Mouse (Mus musculus): ENCODE results near the gene Per1.

Gene Per1

GRCm38 (mm10) chr11:69116843-69117242 lies 21.8 kb downstream of the Per1 start:
- DNase-seq (ENCODE audit: low spot score), result no peak

DNA sequence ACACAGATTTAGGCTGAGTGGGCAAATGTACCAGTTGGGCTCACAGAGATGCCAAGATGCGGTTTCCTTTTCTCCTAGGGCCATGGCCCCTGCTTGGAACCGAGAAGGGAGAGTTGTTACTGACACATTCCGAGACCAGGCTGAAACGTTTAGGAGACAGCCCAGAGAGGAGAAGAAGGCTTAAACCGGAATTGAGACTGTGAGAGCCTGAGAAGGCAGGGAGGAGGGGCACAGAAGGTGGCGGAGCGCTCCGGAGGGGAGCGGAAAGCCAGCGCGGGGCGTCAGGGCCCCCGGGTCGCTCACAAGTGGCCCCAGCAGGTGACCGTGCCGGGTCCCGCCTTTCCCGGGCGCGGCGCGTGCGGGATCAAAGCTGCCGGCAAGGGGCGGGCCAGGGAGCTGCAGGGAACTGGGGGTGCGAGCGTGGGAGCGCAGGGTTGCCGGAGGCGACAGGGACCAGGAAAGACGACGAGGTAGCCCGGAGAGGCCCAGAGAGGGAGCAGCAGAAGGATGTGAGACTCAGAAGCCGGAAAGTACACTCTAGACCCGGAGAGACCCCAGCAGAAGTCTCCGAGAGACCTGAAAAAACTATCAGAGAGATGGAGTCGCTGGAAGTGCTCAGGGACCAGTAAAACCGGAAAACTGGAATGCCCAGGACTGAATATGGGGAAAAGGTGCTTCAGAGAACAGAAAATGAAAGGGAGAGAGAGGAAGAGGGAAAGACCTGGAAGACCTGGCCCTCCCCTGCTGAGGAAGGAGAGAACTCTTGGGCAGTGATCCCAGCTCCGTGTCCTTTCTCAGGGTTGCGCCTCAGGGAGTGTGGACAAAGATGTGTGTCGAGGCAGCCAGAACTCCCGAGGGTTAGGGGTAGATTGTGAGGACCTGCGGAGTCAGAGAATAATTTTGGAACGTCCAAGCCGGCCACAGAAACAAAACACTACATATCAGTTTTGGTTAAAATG lies 23.0 kb downstream of the Per1 start:
- no peak for DNase-seq (ENCODE audit: low spot score)

DNA sequence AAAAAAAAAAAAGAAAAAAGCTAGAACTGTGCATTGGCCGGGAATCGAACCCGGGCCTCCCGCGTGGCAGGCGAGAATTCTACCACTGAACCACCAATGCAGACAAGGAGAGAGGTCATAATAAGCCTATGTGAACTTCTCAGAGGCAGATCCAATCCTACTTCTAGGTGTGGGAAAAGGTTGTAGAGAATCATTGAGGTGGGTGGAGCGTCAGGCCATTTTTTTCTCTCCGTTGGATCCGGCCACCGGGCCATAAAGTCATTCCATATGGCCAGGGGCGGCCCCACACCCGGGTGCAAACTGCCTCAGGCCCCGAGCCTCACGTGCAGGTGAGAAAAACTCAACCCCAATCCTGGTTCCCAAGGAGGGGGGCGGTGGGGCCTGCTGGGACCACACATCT lies 23.7 kb downstream of the Per1 start:
- DNase-seq (ENCODE audit: low spot score), result no peak

DNA sequence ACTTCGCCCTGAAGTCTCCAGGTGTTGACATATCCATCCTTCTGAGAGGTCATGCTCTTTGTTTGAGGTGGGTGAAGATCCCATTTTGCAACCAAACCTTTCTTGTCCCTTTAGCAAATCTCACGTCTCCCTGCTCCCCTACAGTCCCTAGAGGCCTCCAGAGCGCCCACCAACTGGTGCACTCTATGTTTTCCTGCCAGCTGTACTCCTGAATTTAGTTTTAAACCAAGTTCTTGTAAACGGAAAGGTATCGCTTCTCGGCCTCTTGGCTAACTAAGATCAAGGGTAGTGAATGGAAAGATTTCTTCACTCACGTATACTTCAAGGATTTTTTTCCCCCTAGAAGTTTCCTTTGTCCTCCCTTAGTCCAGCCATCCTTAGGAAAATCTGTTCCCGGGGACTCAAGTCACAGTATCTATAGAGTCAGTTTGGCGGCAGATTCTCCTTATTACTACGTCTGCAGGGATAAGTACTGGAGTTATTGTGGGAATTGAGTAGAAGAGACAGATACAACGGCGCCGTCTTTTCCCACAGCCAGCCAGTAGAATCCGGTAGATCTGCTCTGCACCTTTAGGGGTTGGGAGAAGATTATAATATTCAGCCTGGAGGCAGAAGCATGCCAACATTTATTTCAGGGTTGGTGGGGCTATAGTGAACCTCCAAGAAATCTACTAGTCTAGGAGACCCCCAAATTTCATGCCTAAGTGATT lies 24.6 kb downstream of the Per1 start:
- no peak for DNase-seq (ENCODE audit: low spot score)

DNA sequence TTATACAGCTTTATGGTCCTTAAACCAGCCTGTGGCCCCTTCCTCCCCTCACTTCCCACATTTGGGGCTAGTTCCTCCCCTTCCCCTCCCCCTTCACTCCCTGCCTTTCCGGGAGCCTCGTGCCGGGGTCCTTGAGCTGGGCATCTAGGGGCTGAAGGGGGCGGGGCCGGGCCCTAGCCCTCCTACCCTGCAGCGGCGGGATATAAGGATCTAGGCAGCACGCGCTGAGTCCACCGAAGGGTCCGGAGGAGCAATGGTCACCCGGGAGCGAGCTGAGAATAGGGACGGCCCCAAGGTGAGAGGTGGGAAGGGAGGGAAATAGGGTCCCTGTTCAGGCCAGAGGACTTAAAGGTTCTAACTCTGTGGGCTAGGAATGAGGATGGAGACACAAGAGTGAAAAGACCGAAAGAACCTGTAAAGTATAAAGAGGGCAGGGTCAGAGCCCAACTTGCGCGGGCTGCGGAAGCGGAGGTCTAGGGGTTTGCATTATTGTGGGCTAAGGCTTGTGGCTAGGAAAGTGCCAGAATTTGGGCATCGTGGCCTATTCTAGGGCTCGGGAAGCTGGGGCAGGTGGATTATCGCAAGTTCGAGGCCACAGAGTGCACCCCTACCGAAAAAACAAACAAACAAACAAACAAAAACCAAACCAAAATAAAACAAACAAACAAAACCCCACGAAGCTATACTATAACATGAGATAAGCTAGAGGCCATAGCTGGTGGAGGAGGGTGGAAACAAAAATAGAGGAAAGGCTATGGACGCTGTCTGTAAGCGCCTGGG lies 25.4 kb downstream of the Per1 start, which contains the start of gene Hes7:
Hes7 (plus strand) TSS at position 184 of the 780 bp plus-strand sequence.
- DNase-seq (ENCODE audit: low spot score), result no peak

- no peak for DNase-seq (ENCODE audit: low spot score)
Measured at GRCm38 (mm10) chr11:69121001-69121740, 26.2 kb downstream of the Per1 start.

GRCm38 (mm10) chr11:69121741-69122335 lies 26.8 kb downstream of the Per1 start:
- DNase-seq (ENCODE audit: low spot score), result no peak

- peak; percentile 60 for DNase-seq (ENCODE audit: low spot score)
Measured at GRCm38 (mm10) chr11:69122336-69122951, 27.4 kb downstream of the Per1 start, which contains the start of gene 9130213A22Rik. 9130213A22Rik (minus strand) TSS chr11:69122589.

- no peak for DNase-seq (ENCODE audit: low spot score)
Measured at GRCm38 (mm10) chr11:69123056-69123692, 28.2 kb downstream of the Per1 start.

GRCm38 (mm10) chr11:69123693-69124497 lies 28.9 kb downstream of the Per1 start:
- DNase-seq (ENCODE audit: low spot score), result no peak

GRCm38 (mm10) chr11:69124498-69124847 lies 29.5 kb downstream of the Per1 start:
- DNase-seq (ENCODE audit: low spot score), result no peak

- DNase-seq (ENCODE audit: low spot score), result no peak
Measured at GRCm38 (mm10) chr11:69125041-69125851, 30.2 kb downstream of the Per1 start.

- DNase-seq (ENCODE audit: low spot score), result no peak
Measured at GRCm38 (mm10) chr11:69125852-69125918, 30.7 kb downstream of the Per1 start, which contains the start of gene Aloxe3. Aloxe3 (plus strand) TSS chr11:69125896.

GRCm38 (mm10) chr11:69125919-69126705 lies 31.1 kb downstream of the Per1 start:
- DNase-seq (ENCODE audit: low spot score), result no peak

- no peak for DNase-seq (ENCODE audit: low spot score)
Measured at GRCm38 (mm10) chr11:69126706-69127095, 31.7 kb downstream of the Per1 start.

GRCm38 (mm10) chr11:69128426-69129122 lies 33.6 kb downstream of the Per1 start:
- no peak for DNase-seq (ENCODE audit: low spot score)

- DNase-seq (ENCODE audit: low spot score), result no peak
Measured at GRCm38 (mm10) chr11:69133566-69133922, 38.5 kb downstream of the Per1 start.

Data from urinary bladder, postnatal 10 days (tissue).